Mouse (Mus musculus): Measurements from ENCODE around the gene Ccr5.
A peak's percentile ranks its signal among the peaks of the same experiment; 100 is the strongest.

Gene Ccr5

DNA sequence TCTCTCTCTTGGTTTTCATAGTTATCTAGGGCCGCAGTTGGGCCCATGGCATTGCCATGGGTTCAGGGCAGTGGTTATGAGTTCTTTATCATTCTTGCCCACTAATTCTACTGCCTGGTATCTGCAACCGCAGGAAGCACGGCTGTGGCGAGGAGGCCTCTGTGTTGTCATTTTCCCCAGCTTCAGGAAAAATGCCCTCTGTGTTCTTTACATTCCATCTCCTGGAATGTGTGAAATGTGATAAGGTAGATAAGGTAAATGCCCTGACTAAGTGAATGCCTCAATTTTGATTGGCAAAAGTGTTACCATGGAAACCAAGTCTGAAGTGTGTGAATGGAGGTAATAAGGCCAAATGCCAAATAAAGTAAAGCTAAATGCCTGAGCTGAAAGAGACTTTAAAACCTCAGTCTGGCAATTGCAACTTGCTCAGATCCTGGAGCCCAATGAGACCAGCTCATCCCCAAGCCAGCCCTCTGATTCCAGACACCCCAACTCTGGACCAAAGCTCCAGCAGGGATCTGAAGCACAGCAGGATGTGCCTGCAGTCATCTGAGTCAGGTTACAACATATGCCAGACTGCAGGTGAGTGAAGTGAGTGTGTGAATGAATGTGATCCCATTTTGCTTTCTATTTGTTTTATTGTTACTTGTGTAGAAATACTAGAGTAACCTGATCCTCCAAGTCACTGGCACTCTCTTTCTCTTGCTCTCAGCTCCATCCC is 16.9 kb downstream of the Ccr5 start:
- no peak for DNase-seq (ENCODE audit: low read depth, low spot score)

DNA sequence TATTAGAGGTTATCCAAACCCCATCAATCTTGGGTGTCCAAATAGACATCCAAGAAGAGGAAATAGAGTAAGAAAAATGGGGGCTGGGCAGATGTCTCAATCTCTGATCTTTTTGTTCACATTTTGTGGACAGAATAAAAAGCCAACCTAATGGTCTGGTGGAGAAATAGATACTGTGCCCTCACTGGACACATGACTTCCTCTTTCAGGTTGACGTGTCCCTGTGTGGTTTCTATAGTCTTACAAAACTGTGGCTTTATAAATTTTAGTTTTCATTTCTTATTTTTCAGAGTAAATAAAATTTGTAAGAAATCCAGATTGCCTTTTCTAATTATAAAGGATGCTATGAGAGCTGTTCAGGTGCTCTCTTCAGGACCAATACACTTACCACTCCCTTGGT is 22.3 kb downstream of the Ccr5 start:
- peak; percentile 23 for DNase-seq (ENCODE audit: low read depth, low spot score)

DNA sequence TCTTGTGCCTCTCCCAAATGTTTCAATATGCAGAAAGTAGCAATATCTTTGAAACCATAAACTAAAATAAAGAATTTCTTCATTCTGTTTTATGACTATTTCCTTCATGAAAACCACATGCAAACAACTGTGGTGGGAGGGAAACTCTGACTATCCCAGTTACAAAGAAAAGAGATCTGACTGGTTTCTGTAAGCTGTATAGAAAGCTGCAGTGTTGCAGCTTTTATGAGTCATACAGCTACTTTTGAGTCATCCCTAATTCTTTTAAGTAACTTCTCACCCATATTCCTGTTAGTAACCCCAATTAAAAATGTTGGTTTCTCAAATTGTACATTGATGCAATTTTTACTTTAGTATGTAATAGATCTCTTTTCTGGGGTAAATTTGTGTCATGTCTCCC is 25.0 kb downstream of the Ccr5 start:
- DNase-seq (ENCODE audit: low read depth, low spot score), result no peak
